Mouse (Mus musculus) cerebellum, adult 2 months (tissue): ENCODE data around the gene Sec23ip.

Source experiments
- CTCF ChIP-seq: fragments of 200-500 bp; IDR thresholded peaks from 2 replicates; pipeline ENCODE4 v1.5.1; 2011; ENCODE audit warnings: low read depth, mild to moderate bottlenecking, control low read depth, low read length, moderate library complexity, borderline replicate concordance; ENCODE audit not compliant: insufficient read depth
- POLR2A ChIP-seq: fragments of 200-500 bp; IDR thresholded peaks from 2 replicates; pipeline ENCODE4 v1.6.1; 2011; ENCODE audit warnings: low read length, control low read depth, borderline replicate concordance; ENCODE audit not compliant: insufficient read depth

DNA sequence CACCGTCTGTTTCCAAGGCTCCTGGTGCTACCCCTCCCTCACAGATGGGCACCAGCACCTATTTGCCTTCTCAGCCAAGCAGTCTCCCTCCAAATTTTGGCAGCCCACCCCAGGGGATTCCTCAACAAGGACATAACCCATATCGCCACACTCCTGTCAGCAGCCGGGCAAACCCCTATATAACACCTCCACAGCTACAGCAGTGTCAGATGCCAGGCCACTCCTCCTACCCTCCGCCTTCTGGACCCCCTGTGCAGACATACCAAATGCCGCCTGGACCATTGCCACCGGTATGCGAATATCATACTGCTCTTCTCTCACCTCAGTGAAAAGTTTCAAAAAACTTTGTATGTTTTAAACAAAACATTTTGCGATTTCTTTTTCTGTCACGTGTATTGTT lies 5.6 kb downstream of the Sec23ip start:
- TF ChIP-seq CTCF, result no peak
- no peak for TF ChIP-seq POLR2A
